Mouse (Mus musculus): ENCODE measurements at regions not wholly inside any gene's neighbourhood (a gene's known extent, or its start where the extent isn't known, plus 50 kb on each side); places are given as distances from the start of the nearest gene placed in this dataset.
A peak's percentile ranks its signal among the peaks of the same experiment; 100 is the strongest.

- Histone ChIP-seq H3K4me2 (ENCODE audit: low read depth, low read length) (no peak overlapping the region), H3K4me1 (ENCODE audit: insufficient read depth, low read length) (no peaks in the 10 kb centered on the region), H3K4me3 (ENCODE audit: low read length) (no peak overlapping the region), H3K27me3 (ENCODE audit: insufficient read depth, low read length) (no peaks in the 10 kb centered on the region), H3K36me3 (ENCODE audit: insufficient read depth, low read length) (no peaks in the 10 kb centered on the region), H3K9me3 (ENCODE audit: low read length) (no peaks in the 10 kb centered on the region), H3K9ac (replicated peaks; ENCODE audit: low read length) (no peak overlapping the region), H3K27ac (no peak overlapping the region)
- 70% methylated on average over 4 of the region's 4 CpGs for WGBS
- TF ChIP-seq CTCF (IDR thresholded peaks at IDR 0.05; ENCODE audit: low read depth), result no peak
- no peak for DNase-seq (ENCODE audit: low spot score)
- no peak for ATAC-seq
Observed at GRCm38 (mm10) chr16:51722682-51723081, 308.3 kb upstream of the Cblb start.

GRCm38 (mm10) chr16:51741875-51742274 lies 289.1 kb upstream of the Cblb start:
- ATAC-seq (no peak), DNase-seq (ENCODE audit: low spot score) (no peak)
- Histone ChIP-seq H3K4me1 (ENCODE audit: insufficient read depth, low read length) (no peaks in the 10 kb centered on the region), H3K4me2 (ENCODE audit: low read depth, low read length) (no peak overlapping the region), H3K9me3 (ENCODE audit: low read length) (no peaks in the 10 kb centered on the region), H3K36me3 (ENCODE audit: insufficient read depth, low read length) (no peaks in the 10 kb centered on the region), H3K9ac (replicated peaks; ENCODE audit: low read length) (no peak overlapping the region), H3K4me3 (ENCODE audit: low read length) (no peak overlapping the region), H3K27ac (no peak overlapping the region), H3K27me3 (ENCODE audit: insufficient read depth, low read length) (no peaks in the 10 kb centered on the region)
- TF ChIP-seq CTCF (IDR thresholded peaks at IDR 0.05; ENCODE audit: low read depth), result no peak
- WGBS, result 93% methylated on average over 2 of the region's 2 CpGs

GRCm38 (mm10) chr16:51751878-51752277 lies 279.1 kb upstream of the Cblb start:
- no peak overlapping the region for H3K27ac ChIP-seq
- H3K4me1 ChIP-seq (ENCODE audit: insufficient read depth, low read length), result no peaks in the 10 kb centered on the region
- H3K27me3 ChIP-seq (ENCODE audit: insufficient read depth, low read length), result no peaks in the 10 kb centered on the region
- H3K4me3 ChIP-seq (ENCODE audit: low read length), result no peak overlapping the region
- TF ChIP-seq CTCF (IDR thresholded peaks at IDR 0.05; ENCODE audit: low read depth), result no peak
- WGBS, result 14% methylated on average over 7 of the region's 7 CpGs
- ATAC-seq (no peak), DNase-seq (ENCODE audit: low spot score) (peak; percentile 33)
- H3K9me3 ChIP-seq (ENCODE audit: low read length), result no peaks in the 10 kb centered on the region
- H3K36me3 ChIP-seq (ENCODE audit: insufficient read depth, low read length), result no peaks in the 10 kb centered on the region
- no peak overlapping the region for H3K9ac ChIP-seq (replicated peaks; ENCODE audit: low read length)
- H3K4me2 ChIP-seq (ENCODE audit: low read depth, low read length), result no peak overlapping the region

- no peak overlapping the region for H3K4me3 ChIP-seq (ENCODE audit: low read length)
- H3K9me3 ChIP-seq (ENCODE audit: low read length), result no peaks in the 10 kb centered on the region
- no peaks in the 10 kb centered on the region for H3K27me3 ChIP-seq (ENCODE audit: insufficient read depth, low read length)
- ATAC-seq, result no peak
- WGBS, result 64% methylated on average over 9 of the region's 9 CpGs
- TF ChIP-seq CTCF (IDR thresholded peaks at IDR 0.05; ENCODE audit: low read depth), result no peak
- H3K4me2 ChIP-seq (ENCODE audit: low read depth, low read length), result no peak overlapping the region
- DNase-seq (ENCODE audit: low spot score), result no peak
- no peak overlapping the region for H3K9ac ChIP-seq (replicated peaks; ENCODE audit: low read length)
- no peaks in the 10 kb centered on the region for H3K36me3 ChIP-seq (ENCODE audit: insufficient read depth, low read length)
- H3K27ac ChIP-seq, result no peak overlapping the region
- no peaks in the 10 kb centered on the region for H3K4me1 ChIP-seq (ENCODE audit: insufficient read depth, low read length)
Observed at GRCm38 (mm10) chr16:51758361-51759227, 272.4 kb upstream of the Cblb start.

- TF ChIP-seq CTCF (IDR thresholded peaks at IDR 0.05; ENCODE audit: low read depth), result no peak
- no peak overlapping the region for H3K4me3 ChIP-seq (ENCODE audit: low read length)
- no peaks in the 10 kb centered on the region for H3K27me3 ChIP-seq (ENCODE audit: insufficient read depth, low read length)
- no peak overlapping the region for H3K9ac ChIP-seq (replicated peaks; ENCODE audit: low read length)
- no peaks in the 10 kb centered on the region for H3K36me3 ChIP-seq (ENCODE audit: insufficient read depth, low read length)
- ATAC-seq, result no peak
- no peaks in the 10 kb centered on the region for H3K9me3 ChIP-seq (ENCODE audit: low read length)
- WGBS, result 54% methylated on average over 4 of the region's 4 CpGs
- H3K27ac ChIP-seq, result no peak overlapping the region
- DNase-seq (ENCODE audit: low spot score), result peak; percentile 6
- H3K4me2 ChIP-seq (ENCODE audit: low read depth, low read length), result no peak overlapping the region
- H3K4me1 ChIP-seq (ENCODE audit: insufficient read depth, low read length), result no peaks in the 10 kb centered on the region
Observed at GRCm38 (mm10) chr16:51759228-51759647, 271.8 kb upstream of the Cblb start.

GRCm38 (mm10) chr16:51767556-51767955 lies 263.5 kb upstream of the Cblb start:
- DNase-seq (ENCODE audit: low spot score) (no peak), ATAC-seq (no peak)
- TF ChIP-seq CTCF (IDR thresholded peaks at IDR 0.05; ENCODE audit: low read depth), result no peak
- 83% methylated on average over 3 of the region's 3 CpGs for WGBS
- H3K27ac ChIP-seq, result no peak overlapping the region
- no peaks in the 10 kb centered on the region for H3K4me1 ChIP-seq (ENCODE audit: insufficient read depth, low read length)
- no peaks in the 10 kb centered on the region for H3K36me3 ChIP-seq (ENCODE audit: insufficient read depth, low read length)
- no peaks in the 10 kb centered on the region for H3K9me3 ChIP-seq (ENCODE audit: low read length)
- H3K4me2 ChIP-seq (ENCODE audit: low read depth, low read length), result no peak overlapping the region
- H3K27me3 ChIP-seq (ENCODE audit: insufficient read depth, low read length), result no peaks in the 10 kb centered on the region
- no peak overlapping the region for H3K9ac ChIP-seq (replicated peaks; ENCODE audit: low read length)
- H3K4me3 ChIP-seq (ENCODE audit: low read length), result no peak overlapping the region

- Histone ChIP-seq H3K9ac (replicated peaks; ENCODE audit: low read length) (no peak overlapping the region), H3K27me3 (ENCODE audit: insufficient read depth, low read length) (no peaks in the 10 kb centered on the region), H3K4me1 (ENCODE audit: insufficient read depth, low read length) (no peaks in the 10 kb centered on the region), H3K9me3 (ENCODE audit: low read length) (no peaks in the 10 kb centered on the region), H3K4me3 (ENCODE audit: low read length) (no peak overlapping the region), H3K27ac (no peak overlapping the region), H3K4me2 (ENCODE audit: low read depth, low read length) (no peak overlapping the region), H3K36me3 (ENCODE audit: insufficient read depth, low read length) (no peaks in the 10 kb centered on the region)
- no peak for TF ChIP-seq CTCF (IDR thresholded peaks at IDR 0.05; ENCODE audit: low read depth)
- 88% methylated on average over 2 of the region's 2 CpGs for WGBS
- DNase-seq (ENCODE audit: low spot score) (no peak), ATAC-seq (no peak)
Observed at GRCm38 (mm10) chr16:51778920-51779319, 252.1 kb upstream of the Cblb start.

Measured in hindbrain, postnatal 0 days (tissue).